Mouse (Mus musculus) neural tube, embryonic 15.5 days (tissue): ENCODE measurements around the gene Dnlz. TPM values are rescaled to one million over a fixed set of nuclear protein-coding genes. Genes with fewer than 3 reads are reported as not detected.
A peak's percentile ranks its signal among the peaks of the same experiment; 100 is the strongest.

ENCODE experiments used
- ATAC-seq: fragments of 200-750 bp; cut with Nextera tagmentation; 2 replicates; pipeline ENCODE4 v1.8.0; 2017; ENCODE audit warnings: mild to moderate bottlenecking, moderate TSS enrichment, moderate library complexity; ENCODE audit not compliant: low FRiP score
- H3K27ac ChIP-seq: fragments of 300-500 bp; sonication (generic); replicated peaks from 2 replicates; pipeline ENCODE4 v1.5.1; 2015; ENCODE audit warnings: mild to moderate bottlenecking, inconsistent platforms
- H3K27me3 ChIP-seq: fragments of 300-500 bp; sonication (generic); replicated peaks from 2 replicates; pipeline ENCODE4 v1.6.1; 2015; ENCODE audit warnings: inconsistent platforms
- H3K36me3 ChIP-seq: fragments of 300-500 bp; sonication (generic); 2 replicates; pipeline ENCODE4 v1.6.1; 2015; ENCODE audit warnings: inconsistent platforms
- H3K4me1 ChIP-seq: fragments of 300-500 bp; sonication (generic); 2 replicates; pipeline ENCODE4 v1.6.1; 2015; ENCODE audit warnings: inconsistent platforms
- H3K4me2 ChIP-seq: fragments of 300-500 bp; sonication (generic); 2 replicates; pipeline ENCODE4 v1.6.1; 2015; ENCODE audit warnings: inconsistent platforms, mild to moderate bottlenecking, moderate library complexity
- H3K4me3 ChIP-seq: fragments of 300-500 bp; sonication (generic); replicated peaks from 2 replicates; pipeline ENCODE4 v1.5.1; 2015; ENCODE audit warnings: mild to moderate bottlenecking, inconsistent platforms
- H3K9ac ChIP-seq: fragments of 300-500 bp; sonication (generic); replicated peaks from 2 replicates; pipeline ENCODE4 v1.6.1; 2015; ENCODE audit warnings: mild to moderate bottlenecking, inconsistent platforms
- H3K9me3 ChIP-seq: fragments of 300-500 bp; sonication (generic); replicated peaks from 2 replicates; pipeline ENCODE4 v1.6.1; 2016; ENCODE audit warnings: inconsistent platforms
- WGBS: fragments of 180-500 bp; shearing (Covaris S2); methylation state at CpG from one replicate; pipeline ENCODE4 v1.1.7; 2015; ENCODE audit warnings: mixed read lengths; 5-methylcytosine and 5-hydroxymethylcytosine counted together
- polyA plus RNA-seq: library from polyadenylated mRNA; unstranded; fragments of >200 nt; fragmentation: Nextera tagmentation; extraction: Ambion mirVana; gene quantifications from 2 replicates; pipeline ENCODE4 v1.2.1, GENCODE M21; 2015

Dnlz gene
- polyA plus RNA-seq, 1 experiment from 2014 or later, result 29.8 TPM

GRCm38 (mm10) chr2:26306702-26307101 is 45.2 kb downstream of the Dnlz start:
- no peak for ATAC-seq
- Histone ChIP-seq H3K4me1 (peaks cover 5% of the 10 kb centered on the region; the same call in 1 of the 2 replicates), H3K27me3 (no peaks in the 10 kb centered on the region), H3K4me3 (no peak overlapping the region), H3K4me2 (no peak overlapping the region), H3K9me3 (no peaks in the 10 kb centered on the region), H3K9ac (no peak overlapping the region), H3K36me3 (no peaks in the 10 kb centered on the region), H3K27ac (no peak overlapping the region)
- 88% methylated on average over 3 of the region's 3 CpGs for WGBS

- Histone ChIP-seq H3K36me3 (no peaks in the 10 kb centered on the region), H3K9ac (no peak overlapping the region), H3K4me1 (peaks cover 7% of the 10 kb centered on the region), H3K4me2 (no peak overlapping the region), H3K27me3 (no peaks in the 10 kb centered on the region), H3K9me3 (no peaks in the 10 kb centered on the region), H3K27ac (no peak overlapping the region), H3K4me3 (no peak overlapping the region)
- no peak for ATAC-seq
- 83% methylated on average over 2 of the region's 2 CpGs for WGBS
These were observed 46.4 kb downstream of the Dnlz start for GRCm38 (mm10) chr2:26305555-26305954.

- no peak overlapping the region for H3K27ac ChIP-seq
- no peaks in the 10 kb centered on the region for H3K27me3 ChIP-seq
- no peaks in the 10 kb centered on the region for H3K36me3 ChIP-seq
- no peak for ATAC-seq
- no peaks in the 10 kb centered on the region for H3K9me3 ChIP-seq
- H3K9ac ChIP-seq, result no peak overlapping the region
- H3K4me3 ChIP-seq, result no peak overlapping the region
- 64% methylated on average over 1 of the region's 1 CpGs for WGBS
- no peak overlapping the region for H3K4me2 ChIP-seq
- peaks cover 12% of the 10 kb centered on the region for H3K4me1 ChIP-seq
These were observed 47.2 kb downstream of the Dnlz start for GRCm38 (mm10) chr2:26304711-26305110.

- Histone ChIP-seq H3K9me3 (no peaks in the 10 kb centered on the region), H3K9ac (no peak overlapping the region), H3K4me2 (no peak overlapping the region), H3K4me1 (peaks cover 37% of the 10 kb centered on the region), H3K27me3 (no peaks in the 10 kb centered on the region), H3K36me3 (no peaks in the 10 kb centered on the region), H3K27ac (no peak overlapping the region), H3K4me3 (no peak overlapping the region)
- WGBS, result 94% methylated on average over 10 of the region's 10 CpGs
- no peak for ATAC-seq
These were observed 49.9 kb downstream of the Dnlz start for GRCm38 (mm10) chr2:26302005-26302503.

GRCm38 (mm10) chr2:26300808-26301174 is 51.1 kb downstream of the Dnlz start:
- Histone ChIP-seq H3K4me3 (no peak overlapping the region), H3K9ac (no peak overlapping the region), H3K4me1 (peaks cover 45% of the 10 kb centered on the region), H3K36me3 (no peaks in the 10 kb centered on the region), H3K4me2 (no peak overlapping the region), H3K27ac (no peak overlapping the region), H3K27me3 (no peaks in the 10 kb centered on the region), H3K9me3 (no peaks in the 10 kb centered on the region)
- WGBS, result 1% methylated on average over 3 of the region's 3 CpGs
- ATAC-seq, result 0 out of 2 replicates have a peak, but pooled peaks have one; percentile 11

GRCm38 (mm10) chr2:26300161-26300807 is 51.6 kb downstream of the Dnlz start:
- ATAC-seq, result 0 out of 2 replicates have a peak, but pooled peaks have one; percentile 1
- Histone ChIP-seq H3K4me2 (no peak overlapping the region), H3K9ac (no peak overlapping the region), H3K4me3 (no peak overlapping the region), H3K4me1 (peaks cover 45% of the 10 kb centered on the region), H3K27me3 (no peaks in the 10 kb centered on the region), H3K27ac (0 out of 2 replicates have a peak overlapping the region, but pooled peaks have one; percentile 75), H3K36me3 (no peaks in the 10 kb centered on the region), H3K9me3 (no peaks in the 10 kb centered on the region)
- 37% methylated on average over 5 of the region's 5 CpGs for WGBS

GRCm38 (mm10) chr2:26299336-26299735 is 52.6 kb downstream of the Dnlz start:
- 36% methylated on average over 7 of the region's 7 CpGs for WGBS
- no peaks in the 10 kb centered on the region for H3K9me3 ChIP-seq
- no peak for ATAC-seq

GRCm38 (mm10) chr2:26298856-26299230 is 53.1 kb downstream of the Dnlz start:
- 22% methylated on average over 4 of the region's 4 CpGs for WGBS
- peak overlapping the region; percentile 75 for H3K27ac ChIP-seq
- H3K4me2 ChIP-seq, result peak overlapping the region; percentile 32
- H3K9ac ChIP-seq, result 0 out of 2 replicates have a peak overlapping the region, but pooled peaks have one; percentile 30
- H3K27me3 ChIP-seq, result no peaks in the 10 kb centered on the region
- H3K4me3 ChIP-seq, result no peak overlapping the region
- no peak for ATAC-seq
- H3K4me1 ChIP-seq, result peaks cover 45% of the 10 kb centered on the region
- H3K36me3 ChIP-seq, result no peaks in the 10 kb centered on the region
- H3K9me3 ChIP-seq, result no peaks in the 10 kb centered on the region

More at GRCm38 (mm10) chr2:26299336-26299735, 52.6 kb downstream of the Dnlz start:
- H3K9ac ChIP-seq, result no peak overlapping the region
- H3K27ac ChIP-seq, result peak overlapping the region; percentile 75
- no peak overlapping the region for H3K4me3 ChIP-seq
- no peak overlapping the region for H3K4me2 ChIP-seq
- H3K27me3 ChIP-seq, result no peaks in the 10 kb centered on the region
- H3K4me1 ChIP-seq, result peaks cover 45% of the 10 kb centered on the region
- no peaks in the 10 kb centered on the region for H3K36me3 ChIP-seq

- H3K4me2 ChIP-seq, result peak overlapping the region; percentile 32
- no peaks in the 10 kb centered on the region for H3K9me3 ChIP-seq
- WGBS, result 3% methylated on average over 10 of the region's 10 CpGs
- H3K36me3 ChIP-seq, result no peaks in the 10 kb centered on the region
- H3K27ac ChIP-seq, result peak overlapping the region; percentile 75
- H3K27me3 ChIP-seq, result no peaks in the 10 kb centered on the region
- no peak overlapping the region for H3K4me3 ChIP-seq
- H3K9ac ChIP-seq, result 0 out of 2 replicates have a peak overlapping the region, but pooled peaks have one; percentile 30
- H3K4me1 ChIP-seq, result peaks cover 45% of the 10 kb centered on the region
- ATAC-seq, result peak; percentile 76
These were observed 53.6 kb downstream of the Dnlz start for GRCm38 (mm10) chr2:26298208-26298855.

Other genes starting within 250 kb of the Dnlz start
- 22.9 and 23.6 TPM in 2 replicates for gene Nacc2, start 228.9 kb downstream of the Dnlz start, polyA plus RNA-seq
- gene Lhx3, start 143.8 kb downstream of the Dnlz start, polyA plus RNA-seq, result 6.9 and 8.5 TPM in 2 replicates
- gene Qsox2, start 114.6 kb downstream of the Dnlz start, polyA plus RNA-seq, result 14.7 and 18.2 TPM in 2 replicates
- gene Ccdc187, start 57.6 kb downstream of the Dnlz start, polyA plus RNA-seq, result 0.03 and 0.11 TPM in 2 replicates
- gene Gpsm1, start 36.6 kb downstream of the Dnlz start, polyA plus RNA-seq, result 130 and 158 TPM in 2 replicates
- 2.1 and 2.5 TPM in 2 replicates for gene Card9, start 8.8 kb upstream of the Dnlz start, polyA plus RNA-seq
- gene Snapc4, start 28.5 kb upstream of the Dnlz start, polyA plus RNA-seq, result 30.4 and 33.6 TPM in 2 replicates
- gene Entr1, start 37.2 kb upstream of the Dnlz start, polyA plus RNA-seq, result 153 and 160 TPM in 2 replicates
- gene Pmpca, start 37.2 kb upstream of the Dnlz start, polyA plus RNA-seq, result 94.7 and 95.3 TPM in 2 replicates
- 23.4 and 23.9 TPM in 2 replicates for gene Inpp5e, start 57.1 kb upstream of the Dnlz start, polyA plus RNA-seq
- 16.7 and 17.2 TPM in 2 replicates for gene Sec16a, start 93.1 kb upstream of the Dnlz start, polyA plus RNA-seq
- gene Notch1, start 164.6 kb upstream of the Dnlz start, polyA plus RNA-seq, result 11.7 and 22.6 TPM in 2 replicates
- 76.5 and 94.1 TPM in 2 replicates for gene Egfl7, start 227.9 kb upstream of the Dnlz start, polyA plus RNA-seq
- not detected in 2 replicates for gene Gm20532, start 234.5 kb upstream of the Dnlz start, polyA plus RNA-seq